Mouse (Mus musculus): ENCODE data around the gene Tbc1d7.
A peak's percentile ranks its signal among the peaks of the same experiment; 100 is the strongest.

Gene Tbc1d7

DNA sequence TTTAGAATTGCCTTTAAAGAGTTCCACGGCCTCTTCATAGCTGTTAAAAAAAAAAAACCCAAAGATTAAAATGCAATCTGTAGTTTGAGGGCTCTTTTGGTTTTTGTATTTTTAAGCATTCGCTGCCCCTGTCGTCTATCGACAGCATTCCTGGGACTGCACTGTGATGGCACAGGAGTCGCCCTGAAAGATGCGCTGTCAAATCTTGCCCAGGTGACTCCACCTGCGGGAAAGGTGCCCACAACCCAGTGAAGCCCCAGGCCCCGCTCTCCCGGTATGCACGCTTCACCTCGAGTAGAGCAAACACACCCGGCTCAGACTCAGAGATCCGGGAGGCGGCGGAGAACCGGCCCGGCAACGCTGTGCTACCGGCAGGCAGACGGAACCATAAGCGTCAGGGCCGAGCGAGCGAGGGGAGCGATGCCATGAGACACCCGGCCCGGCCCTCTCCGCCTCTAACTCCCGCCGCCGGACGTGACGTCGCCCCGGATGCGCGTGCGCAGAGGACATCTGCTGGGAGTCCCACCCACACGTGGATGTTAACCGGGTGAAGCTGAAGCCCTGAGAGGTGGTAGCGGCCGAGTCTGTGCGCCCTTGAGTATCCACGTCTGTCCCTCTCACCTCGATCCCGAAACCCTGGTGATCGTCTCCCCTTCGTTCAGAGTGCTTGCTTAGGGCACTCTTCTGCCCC is at the start of gene Tbc1d7:
Tbc1d7 (minus strand) TSS at position 482 of the 691 bp plus-strand sequence.
- DNase-seq, result peak; percentile 99

DNA sequence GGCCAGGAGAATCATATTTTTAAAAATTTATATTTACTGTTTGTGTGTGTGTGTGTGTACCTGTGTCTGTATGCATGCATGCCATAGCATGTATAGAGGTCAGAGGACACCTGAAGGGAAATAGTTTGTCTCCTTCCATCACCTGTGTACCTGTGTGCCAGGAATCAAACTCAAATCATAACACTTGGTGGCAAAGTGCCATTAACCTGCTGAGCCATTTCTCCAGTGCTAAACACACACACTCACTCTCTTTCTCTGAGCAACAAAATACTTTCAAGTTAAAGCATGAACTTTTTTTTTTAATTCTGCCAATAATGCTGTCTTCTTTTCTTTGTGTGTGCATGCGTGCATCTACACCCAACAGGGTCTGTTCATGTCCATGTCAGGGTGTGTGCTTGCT is 49.3 kb upstream of the Tbc1d7 start:
- no peak for DNase-seq

DNA sequence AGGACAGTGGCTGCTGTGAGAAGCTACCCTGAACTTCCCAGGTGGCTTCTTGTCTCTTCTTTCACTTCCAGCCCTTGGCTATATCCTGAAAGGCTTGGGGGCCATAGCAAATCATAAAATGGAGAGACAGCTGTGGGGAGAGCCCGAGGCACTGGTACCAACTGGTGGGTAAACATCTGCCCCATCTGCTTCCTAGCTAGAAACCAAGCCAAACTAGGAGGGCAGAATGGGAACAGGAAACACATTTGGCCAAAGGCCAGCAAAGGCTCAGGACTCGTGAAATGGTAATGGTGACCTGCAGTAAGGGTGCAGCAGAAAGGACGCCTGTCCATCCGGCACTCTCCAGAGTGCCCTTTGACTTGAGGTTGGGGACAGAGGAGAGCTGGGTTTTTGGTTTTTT is 47.5 kb upstream of the Tbc1d7 start:
- peak in 1 of 2 experiments; percentile 44 for DNase-seq

DNA sequence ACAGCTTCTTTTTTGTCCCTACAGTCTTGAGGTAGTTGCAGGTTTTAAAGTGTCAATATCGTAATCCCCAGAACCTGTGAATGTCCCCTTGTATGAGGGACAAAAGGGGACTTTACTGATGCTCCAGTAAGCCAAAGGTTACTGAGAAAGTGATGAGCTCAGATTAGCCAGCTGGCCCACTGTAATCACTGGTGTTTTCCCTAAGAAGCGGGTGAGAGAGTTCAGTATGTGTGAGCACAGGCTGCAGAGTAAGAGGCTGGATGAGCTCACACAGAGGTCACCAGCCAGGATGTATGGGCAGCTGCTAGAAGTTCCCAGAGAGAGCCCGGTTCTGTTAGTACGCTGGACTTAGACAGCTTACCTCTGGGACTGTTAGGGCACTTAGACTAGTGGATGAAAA is 47.0 kb upstream of the Tbc1d7 start:
- DNase-seq, result no peak

DNA sequence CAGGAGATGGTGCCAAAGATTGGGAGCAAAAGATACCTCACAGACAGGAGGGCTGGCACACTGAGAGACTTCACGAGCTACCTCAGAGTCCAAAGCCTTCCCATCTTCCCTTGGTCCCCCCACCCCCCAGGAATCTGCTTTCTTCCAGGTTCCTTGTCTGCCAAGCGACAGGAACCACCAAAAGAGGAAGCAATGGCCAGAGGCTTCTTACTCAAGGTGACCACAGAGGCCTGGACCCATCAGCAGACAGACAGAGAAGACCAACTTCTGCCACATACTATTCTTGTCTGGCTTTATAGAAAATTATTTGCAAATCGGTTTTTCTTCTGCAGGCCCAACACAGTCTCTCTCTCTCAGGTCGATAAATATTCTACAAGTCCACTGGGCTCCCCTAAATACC is 46.4 kb upstream of the Tbc1d7 start:
- DNase-seq, result no peak

DNA sequence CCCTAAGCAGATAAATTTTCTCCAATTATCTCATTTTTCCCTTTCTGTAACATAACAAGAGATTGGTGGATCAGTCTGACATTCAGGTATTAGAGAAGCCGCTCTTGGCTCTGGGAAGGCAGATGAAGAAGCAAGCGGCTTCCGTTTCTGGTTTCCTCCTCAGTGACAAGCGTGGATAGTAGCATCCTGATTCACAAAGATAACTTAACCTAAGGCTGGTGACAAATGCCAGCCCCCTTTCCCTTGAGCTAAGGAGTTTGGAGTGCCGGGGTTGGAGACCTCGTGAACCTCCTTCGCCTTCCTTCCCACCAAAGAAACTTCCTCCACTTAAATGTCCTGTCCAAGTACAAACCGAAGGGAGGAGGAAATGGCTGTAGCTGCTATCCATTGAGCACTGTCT is 45.8 kb upstream of the Tbc1d7 start:
- DNase-seq, result no peak

DNA sequence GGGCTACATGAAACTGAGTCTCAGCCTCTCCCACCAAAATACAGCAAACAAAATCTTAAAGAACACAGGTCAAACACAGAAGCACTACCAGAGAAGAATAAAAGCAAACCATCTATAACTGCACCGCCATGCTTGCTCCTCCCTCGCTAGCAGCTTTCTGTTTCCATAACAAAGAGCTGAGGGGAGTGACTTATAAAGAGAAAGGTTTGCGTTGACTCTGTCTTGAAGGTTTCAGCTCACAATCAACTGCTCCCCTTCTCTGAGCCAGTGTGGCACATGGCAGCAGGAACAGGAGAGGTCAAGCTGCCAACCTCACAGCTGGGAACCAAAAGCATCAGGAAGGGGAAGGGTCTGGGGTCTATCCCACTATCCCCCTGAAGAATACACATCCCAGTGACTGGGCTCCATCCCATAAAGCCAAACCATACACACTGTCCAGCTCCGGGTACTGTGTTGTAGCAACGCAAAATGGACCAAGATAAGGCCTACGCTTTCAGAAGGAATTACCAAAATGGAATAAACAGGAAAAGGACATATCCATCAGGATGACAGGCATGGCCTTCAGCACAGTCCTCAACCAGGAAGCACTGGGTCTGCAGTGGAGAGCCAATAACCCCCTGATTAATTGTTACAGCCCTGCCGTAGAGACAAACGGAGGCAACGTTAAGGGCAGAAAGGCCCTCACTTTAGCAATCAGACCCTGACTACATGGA is 44.8 kb upstream of the Tbc1d7 start:
- no peak for DNase-seq

DNA sequence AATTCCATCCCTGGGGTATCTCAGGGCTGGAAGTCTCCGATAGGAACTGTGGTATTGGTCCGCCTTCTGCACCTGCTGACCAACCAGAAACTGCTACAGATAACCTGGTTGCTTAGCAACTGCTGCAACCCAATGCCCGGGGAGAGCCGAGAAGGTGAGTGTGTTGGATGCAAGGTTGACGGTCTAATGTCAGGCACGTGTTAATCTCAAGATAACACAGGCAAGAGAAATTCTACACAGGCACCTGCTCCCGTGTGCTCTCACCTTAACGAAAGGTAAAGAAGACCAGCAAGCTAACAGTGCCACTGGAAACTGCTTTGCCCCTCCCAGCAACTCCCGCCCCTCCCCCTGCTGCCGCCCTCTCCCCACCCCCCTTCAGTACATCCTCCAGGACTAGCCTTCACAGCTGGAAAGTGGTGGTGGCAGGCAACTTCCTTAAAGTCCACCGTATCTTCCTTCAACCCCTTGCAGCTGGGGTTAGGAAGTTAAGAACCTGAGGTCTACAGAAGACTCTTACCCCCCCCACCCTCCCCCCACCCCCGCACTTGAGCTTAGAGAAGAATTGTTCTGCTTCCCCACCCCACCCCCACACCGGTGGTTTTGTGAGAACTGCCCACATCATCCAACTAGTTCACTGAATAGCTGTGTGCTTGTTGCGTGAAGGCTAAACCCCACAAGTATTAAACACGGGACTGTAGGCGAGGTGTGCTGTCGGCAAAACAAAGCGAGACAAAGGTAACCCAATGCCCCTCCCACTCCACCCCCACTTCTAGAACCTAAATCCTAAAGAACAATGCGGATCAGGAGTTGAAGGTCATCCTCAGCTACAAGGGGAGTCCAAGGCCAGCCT is 44.1 kb upstream of the Tbc1d7 start:
- DNase-seq, result peak in 1 of 2 experiments; percentile 44

DNA sequence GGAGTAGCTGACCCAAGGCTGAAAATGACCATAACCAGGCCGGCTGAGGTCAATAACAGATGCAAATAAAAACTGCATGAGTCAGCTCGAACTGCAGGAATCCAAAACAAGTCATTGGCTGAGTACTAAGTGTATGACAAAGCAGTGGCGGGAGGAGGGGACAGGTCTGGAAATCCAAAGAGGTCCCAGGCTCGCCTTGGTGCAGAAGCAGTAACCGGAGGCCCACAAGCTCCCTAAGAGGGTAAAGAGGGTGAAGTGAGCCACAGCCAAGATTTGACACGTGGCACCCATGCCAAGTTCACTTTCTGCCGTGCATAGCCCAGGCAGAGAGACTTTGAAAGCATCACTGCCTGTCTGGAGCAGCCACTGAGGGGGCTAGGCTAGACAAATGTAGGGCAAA is 41.0 kb upstream of the Tbc1d7 start:
- peak; percentile 21 to 39 for DNase-seq

DNA sequence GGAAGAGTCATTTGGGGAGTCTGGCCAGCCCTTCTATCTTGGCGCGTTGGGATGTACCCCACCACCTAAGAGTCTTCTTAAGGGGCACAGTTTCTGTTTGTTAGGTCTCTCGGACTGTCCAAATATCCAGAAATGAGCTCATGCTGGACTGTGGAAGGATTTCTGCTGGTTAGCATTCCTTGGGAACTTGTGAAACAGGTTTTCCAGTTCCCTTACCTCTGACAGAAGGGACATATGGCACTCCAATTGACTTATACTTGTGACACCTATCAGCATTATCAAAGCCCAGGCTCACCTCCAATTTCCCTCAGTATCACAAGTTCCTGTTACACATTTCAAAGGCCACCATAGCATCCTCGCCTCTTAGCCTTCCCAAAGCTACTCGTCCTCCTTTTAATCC is 39.7 kb upstream of the Tbc1d7 start:
- DNase-seq, result no peak

DNA sequence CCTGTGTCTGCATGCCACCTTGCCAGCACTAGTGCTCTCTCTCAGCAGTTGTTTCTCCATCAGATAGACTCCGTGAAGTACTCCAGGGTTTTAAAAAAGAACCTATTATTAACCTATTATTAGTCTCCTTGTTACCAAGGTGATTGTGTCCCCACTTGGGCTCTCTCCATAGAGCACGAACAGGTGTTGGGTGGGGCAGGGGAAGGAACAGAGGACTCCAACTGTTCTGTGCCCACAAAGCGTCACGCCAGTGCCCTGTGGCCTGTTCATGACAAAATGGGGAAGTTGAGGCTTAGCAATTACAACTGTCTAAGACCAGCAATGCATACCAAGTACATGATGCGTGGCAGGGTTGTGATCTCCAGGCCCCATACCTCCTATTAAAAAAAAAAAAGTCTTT is 38.3 kb upstream of the Tbc1d7 start:
- no peak for DNase-seq

DNA sequence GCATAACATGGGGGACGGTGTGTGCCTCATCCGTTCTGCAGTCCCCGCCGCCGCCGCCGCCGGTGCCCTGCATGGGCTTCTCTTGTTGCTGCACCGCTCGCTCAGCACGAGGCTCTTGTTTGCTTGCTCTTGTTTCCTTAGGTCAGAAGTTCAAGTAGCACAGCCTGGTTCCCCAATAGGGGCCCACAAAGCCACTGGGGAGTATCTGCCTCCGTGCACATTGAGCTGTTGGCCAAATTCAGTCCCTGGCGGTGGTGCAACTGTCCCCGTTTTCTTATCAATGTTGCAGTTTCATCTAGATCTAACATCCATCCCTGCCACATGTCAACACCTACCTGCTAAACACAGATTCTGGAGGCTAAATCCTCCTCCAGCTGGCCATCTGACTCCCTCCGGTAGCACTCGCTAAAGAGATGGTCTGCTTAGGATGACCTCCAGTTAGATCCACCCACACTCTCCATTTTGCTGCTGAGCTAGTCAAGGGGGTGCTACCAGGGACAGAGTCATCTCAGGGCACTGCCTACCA is 37.7 kb upstream of the Tbc1d7 start:
- DNase-seq, result no peak

DNA sequence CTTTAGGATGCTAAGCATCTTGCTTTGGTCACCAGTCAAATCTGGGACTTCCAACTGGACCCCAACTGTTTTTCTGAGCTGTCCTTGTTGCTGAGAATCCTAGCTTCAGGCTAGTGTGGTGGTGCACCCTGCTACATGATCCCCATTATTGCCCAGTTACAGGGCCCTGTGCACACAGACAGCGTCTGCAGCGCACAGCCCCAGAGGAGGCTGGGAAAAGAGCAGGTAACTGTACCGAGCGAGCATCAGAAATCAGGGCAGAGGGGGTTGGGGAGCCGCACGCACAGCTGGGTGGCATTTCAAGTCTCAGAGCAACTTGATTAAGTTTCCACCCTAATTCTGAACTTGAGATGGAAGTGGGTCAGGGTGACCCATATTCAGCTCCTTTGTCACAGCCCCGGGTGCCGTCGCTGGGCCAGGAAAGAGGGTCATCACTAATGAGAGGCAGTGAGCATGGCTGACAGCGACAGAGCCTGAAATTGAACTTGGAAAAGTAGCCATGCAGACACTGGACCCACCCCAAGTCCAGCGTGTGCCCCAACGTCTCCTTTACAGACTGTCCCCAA is 34.9 kb upstream of the Tbc1d7 start:
- DNase-seq, result no peak

DNA sequence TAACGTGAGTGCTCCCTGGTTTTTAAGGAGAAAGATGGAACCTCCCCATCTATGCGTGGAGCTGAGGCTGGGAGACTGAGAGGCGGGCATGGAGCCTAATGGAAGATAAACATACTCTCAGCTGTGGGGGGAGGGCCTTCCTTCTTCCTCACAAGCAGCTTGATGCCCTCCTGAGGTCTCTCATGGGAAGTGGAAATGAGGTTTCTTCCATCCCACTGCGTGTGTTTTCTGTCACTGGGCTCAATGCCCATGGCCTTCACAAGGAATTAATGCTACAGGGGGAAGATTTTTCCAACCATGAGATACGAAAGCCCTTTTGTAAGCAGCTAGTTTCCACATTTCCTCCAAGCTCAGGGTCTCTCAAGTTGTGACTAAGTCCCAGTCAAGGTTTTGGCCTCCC is 32.3 kb upstream of the Tbc1d7 start:
- DNase-seq, result no peak

DNA sequence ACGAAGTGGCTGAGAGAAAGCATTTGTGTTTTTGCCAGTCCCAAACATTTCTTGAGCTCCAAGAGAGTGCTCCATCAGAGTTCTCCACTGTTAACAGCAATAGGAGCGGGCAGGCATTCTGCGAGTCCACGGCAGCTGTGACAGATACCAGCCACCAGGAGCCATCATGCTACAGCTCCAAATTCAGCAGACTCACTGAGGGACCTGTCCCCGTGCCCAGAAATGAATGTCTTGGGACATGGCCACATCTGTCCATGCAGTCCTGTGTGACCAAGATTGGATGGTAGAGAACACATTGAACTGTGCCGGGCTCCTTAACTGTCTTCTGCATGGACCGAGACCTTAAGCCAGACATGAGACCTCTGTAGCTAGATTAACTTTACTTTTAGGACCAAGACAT is 31.9 kb upstream of the Tbc1d7 start:
- DNase-seq, result no peak

DNA sequence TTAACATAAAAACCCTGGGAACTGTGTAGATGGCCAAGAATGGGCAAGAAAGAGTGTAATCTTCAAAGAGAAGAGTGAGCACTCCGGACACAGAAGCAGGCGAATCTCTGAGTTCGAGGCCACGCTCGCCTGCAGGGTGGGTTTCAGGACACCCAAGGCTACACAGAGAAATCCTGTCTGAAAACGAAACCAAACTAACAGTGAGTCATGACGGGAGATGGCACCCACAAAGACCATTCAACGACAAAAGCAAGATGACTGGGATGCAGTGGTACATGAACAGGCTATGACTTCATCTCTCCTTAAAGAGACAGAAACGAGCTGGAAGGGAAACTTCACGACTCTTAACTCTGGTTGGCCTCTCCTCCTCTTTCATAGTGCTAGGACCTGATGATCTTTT is 31.1 kb upstream of the Tbc1d7 start:
- DNase-seq, result no peak

DNA sequence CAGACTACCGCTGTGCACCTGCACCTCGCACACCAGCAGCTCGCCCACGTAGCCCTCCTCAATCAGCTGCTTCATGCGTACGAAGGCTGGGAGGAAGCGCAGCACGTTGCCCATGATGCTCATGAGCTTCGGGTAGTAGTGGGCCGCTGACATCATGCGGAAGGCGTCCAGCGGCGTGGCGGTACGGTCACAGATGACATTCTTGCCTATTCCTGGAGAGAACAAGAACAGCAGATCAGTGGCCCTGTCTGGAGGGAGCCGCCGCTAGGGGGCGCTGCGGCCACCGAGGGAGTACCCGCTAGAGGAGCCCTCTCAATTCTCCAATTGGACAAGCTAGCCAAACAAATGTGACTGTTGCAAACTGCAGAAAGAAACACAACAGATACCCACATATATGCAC is 29.7 kb upstream of the Tbc1d7 start:
- peak; percentile 64 to 78 for DNase-seq

DNA sequence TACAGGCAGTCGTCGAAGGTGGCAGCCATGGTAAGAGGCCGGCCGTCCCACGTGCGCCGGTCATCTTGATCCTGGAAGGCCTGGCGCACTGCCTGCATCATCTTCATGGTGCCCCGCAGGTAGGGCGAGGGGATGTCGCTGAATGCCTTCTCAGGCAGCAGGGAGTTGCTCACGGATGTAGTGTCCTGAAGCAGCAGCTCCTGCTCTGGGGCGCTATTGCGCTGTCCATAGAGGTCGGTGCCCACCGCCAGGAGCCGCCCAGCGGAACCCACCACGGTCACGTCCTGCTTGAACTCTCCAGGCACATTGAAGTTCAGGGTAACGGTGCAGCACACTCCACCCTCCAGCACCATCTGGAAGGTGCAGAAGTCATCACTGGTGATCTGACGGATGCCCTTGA is 29.2 kb upstream of the Tbc1d7 start:
- DNase-seq, result peak; percentile 22 to 45

DNA sequence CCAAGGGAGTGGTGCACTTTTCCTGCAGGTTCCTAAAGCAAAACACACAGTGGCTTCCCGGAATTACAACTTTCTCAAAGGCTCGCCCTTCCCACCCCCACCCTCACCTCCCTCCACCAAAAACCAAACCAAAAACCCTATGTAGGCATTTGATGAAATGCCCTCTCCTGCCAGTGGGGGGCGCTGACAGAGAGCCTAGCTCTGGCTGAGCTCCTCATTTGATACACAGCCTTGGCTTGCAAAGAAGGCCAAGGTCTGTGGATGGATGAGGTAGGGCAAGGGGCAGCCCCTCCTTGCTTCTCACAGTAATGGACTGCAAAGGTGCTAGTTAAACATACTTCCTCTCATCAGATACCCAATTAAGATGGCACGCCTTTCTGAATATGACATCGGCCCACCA is 28.4 kb upstream of the Tbc1d7 start:
- DNase-seq, result peak; percentile 71 to 72

DNA sequence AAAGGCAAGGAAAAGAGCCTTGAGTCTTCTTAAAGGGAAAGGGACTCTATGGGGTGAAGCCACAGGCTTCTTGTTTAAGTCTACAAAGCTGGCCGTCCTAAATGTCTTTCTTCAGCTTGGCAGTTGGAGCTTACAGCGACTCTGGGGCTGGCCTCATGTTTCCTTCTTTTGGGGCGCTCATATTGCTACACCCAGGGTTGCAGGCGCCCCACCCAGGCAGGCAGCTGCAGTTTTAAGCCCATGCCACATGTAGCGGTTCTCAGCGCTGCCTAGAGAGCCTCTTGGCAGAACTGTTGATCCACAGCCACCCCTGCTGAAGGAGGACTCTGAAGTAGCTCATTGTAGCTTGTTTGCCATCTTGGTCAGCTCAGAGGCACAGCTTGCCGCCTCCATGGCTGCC is 28.0 kb upstream of the Tbc1d7 start:
- no peak for DNase-seq

DNA sequence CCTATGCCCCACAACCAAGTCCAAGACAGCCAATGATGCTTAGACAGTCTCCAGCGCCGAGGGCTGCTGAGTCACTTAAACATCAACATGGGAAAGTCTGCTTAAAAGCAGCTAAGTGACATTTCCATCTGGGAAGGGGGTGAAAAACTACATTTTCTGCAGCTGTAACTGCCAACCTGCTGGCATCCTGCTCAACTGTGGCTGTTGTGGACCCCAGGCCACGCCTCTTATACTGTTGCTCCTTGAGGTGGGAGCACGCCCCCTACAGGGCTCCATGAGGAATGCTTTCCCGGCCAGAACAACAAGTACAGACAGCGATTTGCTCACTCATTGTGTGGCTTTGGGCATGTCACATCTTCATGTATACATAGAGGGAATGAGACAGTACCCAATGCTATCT is 25.9 kb upstream of the Tbc1d7 start:
- no peak for DNase-seq

DNA sequence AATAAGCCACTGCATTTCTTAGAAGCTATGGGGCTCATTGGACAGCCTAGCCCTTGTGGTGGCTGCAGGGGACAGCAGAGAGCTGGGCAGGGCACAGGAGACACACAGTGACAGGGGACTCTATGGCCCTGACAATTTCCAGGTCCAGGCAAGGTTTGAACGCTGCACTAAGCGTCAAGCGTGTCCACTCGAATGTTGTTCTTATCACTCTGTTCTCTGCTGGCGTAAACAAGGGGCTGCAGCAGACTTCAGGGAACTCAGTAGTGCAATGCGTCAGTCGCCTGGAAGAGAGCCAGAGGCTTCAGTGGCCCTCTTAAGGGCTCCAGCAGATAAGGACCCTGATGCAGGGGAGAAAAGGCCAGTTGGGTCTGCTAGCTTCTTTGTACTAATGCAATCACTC is 24.7 kb upstream of the Tbc1d7 start:
- DNase-seq, result no peak

DNA sequence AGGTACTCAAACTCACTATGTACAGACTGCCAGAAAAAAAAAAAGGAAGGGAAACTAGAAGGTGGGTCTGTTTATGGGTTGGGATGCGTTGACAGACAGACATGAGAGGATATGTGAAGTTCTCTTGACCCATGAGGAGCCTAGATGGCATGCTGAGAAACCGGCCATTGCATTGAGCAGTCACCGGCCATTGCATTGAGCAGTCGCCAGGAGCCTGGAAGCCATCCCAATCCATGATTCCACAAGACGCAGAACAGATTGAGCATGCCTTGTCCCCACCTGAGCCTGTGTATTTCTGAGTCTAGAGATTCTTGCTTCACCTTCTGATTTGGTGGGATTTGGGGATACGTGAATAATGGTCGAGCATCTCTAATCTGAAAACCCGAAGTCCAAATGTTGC is 22.6 kb upstream of the Tbc1d7 start:
- DNase-seq, result no peak
